Mouse (Mus musculus): Measurements from ENCODE around the gene Pclo. TPM values are rescaled to one million over a fixed set of nuclear protein-coding genes. Genes with fewer than 3 reads are reported as not detected.
"Not testable (repeated sequence)": the region's sequence is repeated elsewhere in the genome, so short reads cannot be mapped to it uniquely, and the experiment has no call there.

Pclo gene
- polyA plus RNA-seq, 1 experiment from 2014 or later = 1.7 TPM

- no peaks in the 10 kb centered on the region for H3K9me3 ChIP-seq (ENCODE audit: control insufficient read depth, low read length)
- H3K27ac ChIP-seq (ENCODE audit: low read depth, low read length) = no peak overlapping the region
- ATAC-seq (ENCODE audit: low FRiP score, low TSS enrichment) = no peak
- no peak overlapping the region for H3K4me2 ChIP-seq (replicated peaks; ENCODE audit: low read depth, low read length)
- H3K4me1 ChIP-seq (ENCODE audit: control insufficient read depth, insufficient read depth, low read length) = no peaks in the 10 kb centered on the region
- WGBS = 70% methylated on average over 4 of the region's 4 CpGs
- H3K4me3 ChIP-seq (ENCODE audit: low read length) = no peak overlapping the region
- no peaks in the 10 kb centered on the region for H3K36me3 ChIP-seq (ENCODE audit: control insufficient read depth, insufficient read depth, low read length)
- no peak overlapping the region for H3K9ac ChIP-seq (ENCODE audit: low read depth, low read length)
- H3K27me3 ChIP-seq (ENCODE audit: control insufficient read depth, insufficient read depth, low read length) = no peaks in the 10 kb centered on the region
Observed at GRCm38 (mm10) chr5:14834155-14834991, 319.7 kb downstream of the Pclo start.

- no peak for ATAC-seq (ENCODE audit: low FRiP score, low TSS enrichment)
- no peak overlapping the region for H3K27ac ChIP-seq (ENCODE audit: low read depth, low read length)
- H3K4me2 ChIP-seq (replicated peaks; ENCODE audit: low read depth, low read length) = no peak overlapping the region
Observed at GRCm38 (mm10) chr5:14853650-14854049, 338.9 kb downstream of the Pclo start.

GRCm38 (mm10) chr5:14885291-14885690 lies 370.6 kb downstream of the Pclo start:
- WGBS = 47% methylated on average over 2 of the region's 2 CpGs

More at GRCm38 (mm10) chr5:14853650-14854049, 338.9 kb downstream of the Pclo start:
- Histone ChIP-seq H3K9me3 (ENCODE audit: control insufficient read depth, low read length) (no peaks in the 10 kb centered on the region), H3K4me1 (ENCODE audit: control insufficient read depth, insufficient read depth, low read length) (no peaks in the 10 kb centered on the region), H3K4me3 (ENCODE audit: low read length) (no peak overlapping the region), H3K36me3 (ENCODE audit: control insufficient read depth, insufficient read depth, low read length) (no peaks in the 10 kb centered on the region), H3K27me3 (ENCODE audit: control insufficient read depth, insufficient read depth, low read length) (no peaks in the 10 kb centered on the region), H3K9ac (ENCODE audit: low read depth, low read length) (no peak overlapping the region)

GRCm38 (mm10) chr5:14892242-14892641 lies 377.5 kb downstream of the Pclo start:
- Histone ChIP-seq H3K36me3 (ENCODE audit: control insufficient read depth, insufficient read depth, low read length) (no peaks in the 10 kb centered on the region), H3K9ac (ENCODE audit: low read depth, low read length) (no peak overlapping the region), H3K4me1 (ENCODE audit: control insufficient read depth, insufficient read depth, low read length) (no peaks in the 10 kb centered on the region), H3K27me3 (ENCODE audit: control insufficient read depth, insufficient read depth, low read length) (no peaks in the 10 kb centered on the region), H3K27ac (ENCODE audit: low read depth, low read length) (no peak overlapping the region), H3K4me2 (replicated peaks; ENCODE audit: low read depth, low read length) (no peak overlapping the region), H3K9me3 (ENCODE audit: control insufficient read depth, low read length) (no peaks in the 10 kb centered on the region), H3K4me3 (ENCODE audit: low read length) (no peak overlapping the region)
- no peak for ATAC-seq (ENCODE audit: low FRiP score, low TSS enrichment)
- 81% methylated on average over 3 of the region's 3 CpGs for WGBS

More at GRCm38 (mm10) chr5:14885291-14885690, 370.6 kb downstream of the Pclo start:
- H3K36me3 ChIP-seq (ENCODE audit: control insufficient read depth, insufficient read depth, low read length); ATAC-seq (ENCODE audit: low FRiP score, low TSS enrichment); H3K9me3 ChIP-seq (ENCODE audit: control insufficient read depth, low read length); H3K4me3 ChIP-seq (ENCODE audit: low read length); H3K27ac ChIP-seq (ENCODE audit: low read depth, low read length); H3K9ac ChIP-seq (ENCODE audit: low read depth, low read length); H3K4me1 ChIP-seq (ENCODE audit: control insufficient read depth, insufficient read depth, low read length); H3K4me2 ChIP-seq (replicated peaks; ENCODE audit: low read depth, low read length); H3K27me3 ChIP-seq (ENCODE audit: control insufficient read depth, insufficient read depth, low read length): not testable (repeated sequence)

GRCm38 (mm10) chr5:14903539-14903938 lies 388.8 kb downstream of the Pclo start:
- not testable (repeated sequence) for ATAC-seq (ENCODE audit: low FRiP score, low TSS enrichment); H3K27me3 ChIP-seq (ENCODE audit: control insufficient read depth, insufficient read depth, low read length)
- 16% methylated on average over 3 of the region's 3 CpGs for WGBS

More at GRCm38 (mm10) chr5:14903539-14903938, 388.8 kb downstream of the Pclo start:
- not testable (repeated sequence) for H3K4me3 ChIP-seq (ENCODE audit: low read length); H3K9ac ChIP-seq (ENCODE audit: low read depth, low read length); H3K4me2 ChIP-seq (replicated peaks; ENCODE audit: low read depth, low read length); H3K36me3 ChIP-seq (ENCODE audit: control insufficient read depth, insufficient read depth, low read length); H3K4me1 ChIP-seq (ENCODE audit: control insufficient read depth, insufficient read depth, low read length); H3K9me3 ChIP-seq (ENCODE audit: control insufficient read depth, low read length); H3K27ac ChIP-seq (ENCODE audit: low read depth, low read length)
